Mouse (Mus musculus) spleen, postnatal 10 days (tissue): ENCODE data around the gene Pck1.

Experiments
- DNase-seq, 2 experiments: peaks; one replicate each; pipeline ENCODE4 v3.0.0; 2021 to 2022; ENCODE audit warnings: low spot score in 2 of 2

The Pck1 gene

DNA sequence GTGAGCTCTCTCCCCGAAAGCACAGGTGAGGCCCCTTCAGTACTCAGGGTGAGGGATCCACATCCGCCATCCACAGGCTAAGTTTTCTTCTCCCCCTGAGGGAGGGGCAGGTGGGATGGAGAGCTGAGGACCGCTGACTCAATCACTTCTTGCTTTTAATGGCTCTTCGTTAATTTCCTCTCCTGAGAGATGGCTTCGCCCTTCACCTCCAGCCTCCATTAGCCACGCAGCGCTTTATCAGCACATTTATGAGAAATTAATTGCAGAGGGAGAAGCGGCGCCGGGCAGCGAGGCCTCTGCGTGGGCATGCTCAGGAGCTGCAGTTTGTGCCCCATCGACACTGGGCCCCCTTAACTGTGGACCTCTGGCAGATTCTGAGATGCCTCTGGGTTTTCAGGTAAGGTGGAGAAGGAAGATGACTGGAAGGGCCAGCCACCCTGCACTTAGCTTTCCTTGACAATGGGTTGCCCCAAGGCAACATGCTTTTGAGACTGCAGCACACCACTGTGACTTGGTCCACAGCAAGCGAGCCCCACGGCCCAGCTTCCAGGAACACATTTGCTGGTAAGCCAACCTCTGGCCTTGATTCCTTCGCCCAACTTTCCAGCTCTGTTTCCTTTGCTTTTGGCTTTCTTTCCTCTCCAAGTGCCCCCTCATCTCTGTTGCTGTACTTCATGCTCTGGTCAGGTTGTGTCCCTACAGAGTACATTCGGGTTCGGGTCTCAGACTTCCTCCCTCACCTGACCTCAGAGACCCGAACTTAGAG, 50.3 kb downstream of the Pck1 start:
- peak in 1 of 2 experiments; percentile 10 for DNase-seq

DNA sequence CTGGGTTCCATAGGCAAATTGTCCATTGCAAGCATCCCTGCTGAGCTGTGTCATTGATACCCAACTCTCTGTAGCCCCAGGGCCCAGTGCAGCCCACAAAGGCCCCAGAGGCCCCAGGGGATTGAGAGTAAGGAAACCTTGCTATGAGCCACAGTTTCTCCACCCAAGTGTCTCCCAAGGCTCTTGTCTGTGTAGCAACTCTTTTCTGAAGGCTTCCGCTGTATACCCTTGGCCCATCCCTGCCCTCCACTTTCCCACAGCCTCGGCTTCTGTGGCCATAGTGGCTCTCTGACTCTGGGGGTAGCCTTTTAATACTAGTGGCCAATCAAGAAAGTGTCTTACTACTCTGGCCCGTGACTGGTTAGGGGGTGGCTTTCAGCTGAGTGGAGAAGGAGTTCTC, 50.9 kb downstream of the Pck1 start:
- DNase-seq = peak in 1 of 2 experiments; percentile 8

DNA sequence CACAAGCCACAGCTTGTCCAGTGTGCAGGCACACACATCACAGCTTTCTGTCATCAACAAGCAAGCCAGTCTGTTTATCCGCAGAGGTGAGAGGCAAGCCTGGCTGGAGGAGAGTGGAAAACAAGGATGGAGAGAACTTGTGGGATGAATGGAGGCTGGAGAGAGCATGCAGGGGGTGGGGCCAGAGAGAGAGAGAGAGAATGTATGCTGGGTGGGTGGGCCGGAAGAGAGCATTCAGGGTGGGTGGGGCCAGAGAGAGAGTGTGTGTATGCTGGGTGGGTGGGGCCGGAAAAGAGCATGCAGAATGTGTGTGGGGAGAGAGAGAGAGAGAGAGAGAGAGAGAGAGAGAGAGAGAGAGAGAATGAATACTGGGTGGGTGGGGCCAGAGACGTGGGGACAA, 51.8 kb downstream of the Pck1 start:
- DNase-seq = peak in 1 of 2 experiments; percentile 8

DNA sequence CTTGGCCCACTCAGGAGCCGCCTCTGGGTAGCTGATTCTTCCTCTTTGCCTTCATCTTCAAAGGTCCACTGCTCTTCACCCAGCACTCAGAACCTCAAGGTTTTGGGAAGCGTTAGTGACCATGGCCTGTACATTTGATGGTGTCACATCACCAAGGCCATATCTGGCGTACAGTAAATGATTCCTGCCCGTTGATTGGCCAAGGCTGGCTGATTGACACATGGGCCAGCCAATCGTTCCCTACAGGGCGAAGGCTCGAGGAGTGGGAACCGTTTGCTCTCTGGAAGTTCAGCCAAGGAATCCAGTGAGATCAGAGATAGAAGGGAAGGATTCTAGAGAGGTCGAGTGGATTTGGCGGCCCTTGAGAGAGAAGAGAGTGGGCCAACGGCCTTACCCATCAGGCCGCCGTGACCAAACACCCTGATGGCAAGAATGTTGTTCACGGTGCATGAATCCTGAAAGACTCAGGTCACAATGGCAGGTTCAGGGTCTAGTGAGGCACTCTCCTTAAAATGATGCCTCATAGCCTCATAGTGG, 52.8 kb downstream of the Pck1 start:
- DNase-seq = peak in 1 of 2 experiments; percentile 8

DNA sequence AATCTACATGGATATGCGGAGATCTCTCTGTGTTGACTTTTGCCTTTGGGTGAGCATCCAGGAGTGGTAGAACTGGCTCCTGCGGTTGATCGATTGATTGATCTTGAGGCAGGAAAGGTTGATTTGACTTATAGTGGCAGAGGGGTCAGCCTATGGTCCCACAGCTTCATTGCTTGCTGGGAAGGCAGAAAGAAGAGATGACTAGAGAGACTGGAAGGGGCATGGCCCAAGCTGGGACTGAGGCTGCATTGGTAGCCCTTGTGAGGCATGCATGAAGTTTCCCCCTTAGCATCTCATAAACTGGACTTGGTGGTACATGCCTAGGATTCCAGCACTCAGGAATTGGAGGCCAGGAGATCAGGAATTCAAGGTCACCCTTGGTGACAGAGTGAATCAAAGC, 54.2 kb downstream of the Pck1 start:
- no peak for DNase-seq
